Mouse (Mus musculus): ENCODE results near the gene Gm20812. TPM values are rescaled to one million over a fixed set of nuclear protein-coding genes. Genes with fewer than 3 reads are reported as not detected.

Gene Gm20812
- polyA plus RNA-seq (2021; fragmentation: Nextera tagmentation), result not detected in 2 replicates
- long read RNA-seq, experiment 1, result 0 reads
- long read RNA-seq, experiment 2, result 0 reads

GRCm38 (mm10) chrY:12381681-12382080 lies at the start of gene Gm20812:
Gene Gm20812 (plus strand): TSS chrY:12381981.

Other genes starting within 250 kb of the Gm20812 start
- gene Gm29554, start 108.0 kb upstream of the Gm20812 start, polyA plus RNA-seq (2021; fragmentation: Nextera tagmentation), result not detected in 2 replicates